8 mouse cellular contexts compared by ENCODE assay signal in genomic region chr11:120633520-120634343, GRCm38 (mm10). TPM values are rescaled to one million over a fixed set of nuclear protein-coding genes. Genes with fewer than 3 reads are reported as not detected.
DNase-seq lines count a peak whose midpoint lies in the region; ATAC-seq and TF ChIP-seq lines count a peak whose summit lies in the region.

Mafg (minus strand) TSS chr11:120633600.

- H3K9me3 ChIP-seq in heart, embryonic 11.5 days (replicated peaks; ENCODE audit: control insufficient read depth, low read length), result no peaks in the 10 kb centered on the region
- no peaks in the 10 kb centered on the region for H3K9me3 ChIP-seq in kidney, embryonic 16.5 days (ENCODE audit: low read length)

- H3K4me1 ChIP-seq in heart, embryonic 11.5 days (ENCODE audit: control insufficient read depth, insufficient read depth, low read length), result peaks cover 36% of the 10 kb centered on the region
- peaks cover 39% of the 10 kb centered on the region for H3K4me1 ChIP-seq in kidney, embryonic 16.5 days (ENCODE audit: insufficient read depth, low read length)
- peaks cover 22% of the 10 kb centered on the region for H3K4me1 ChIP-seq in liver, adult 2 months (ENCODE audit: control insufficient read depth, insufficient read depth, low read length)

- no peaks in the 10 kb centered on the region for H3K27me3 ChIP-seq in heart, embryonic 11.5 days (ENCODE audit: control insufficient read depth, insufficient read depth, low read length)
- no peaks in the 10 kb centered on the region for H3K27me3 ChIP-seq in kidney, embryonic 16.5 days (ENCODE audit: insufficient read depth, low read length)
- H3K27me3 ChIP-seq in liver, adult 2 months (ENCODE audit: control insufficient read depth, insufficient read depth, low read length), result no peaks in the 10 kb centered on the region
- no peaks in the 10 kb centered on the region for H3K27me3 ChIP-seq in myocyte (ENCODE audit: control insufficient read depth, insufficient read depth, insufficient read length)
- no peaks in the 10 kb centered on the region for H3K27me3 ChIP-seq in splenic B cell, adult 2 months (ENCODE audit: control insufficient read depth, insufficient read depth, low read length, poor library complexity, severe bottlenecking)

- peaks cover 6% of the 10 kb centered on the region; the same call in 1 of the 2 replicates for H3K79me2 ChIP-seq in liver, adult 2 months (ENCODE audit: control insufficient read depth, insufficient read depth, low read length)
- H3K79me2 ChIP-seq in myocyte (ENCODE audit: control insufficient read depth, insufficient read depth), result peaks cover 41% of the 10 kb centered on the region

- peak within 1 kb of the TSS; percentile 91 for H3K4me2 ChIP-seq in heart, embryonic 11.5 days
- peak within 1 kb of the TSS; percentile 84 for H3K4me2 ChIP-seq in kidney, embryonic 16.5 days (replicated peaks; ENCODE audit: low read depth, low read length)
- H3K4me2 ChIP-seq in myocyte (ENCODE audit: low read depth), result peak within 1 kb of the TSS; percentile 94

- peak within 1 kb of the TSS; percentile 92 for H3K4me3 ChIP-seq in heart, embryonic 11.5 days (ENCODE audit: low read depth, low read length)
- H3K4me3 ChIP-seq in kidney, embryonic 16.5 days (ENCODE audit: low read length), result peak within 1 kb of the TSS; percentile 90
- peak within 1 kb of the TSS; percentile 84 for H3K4me3 ChIP-seq in liver, adult 2 months (ENCODE audit: insufficient read depth, low read depth, low read length)
- H3K4me3 ChIP-seq in myocyte, result peak within 1 kb of the TSS; percentile 68

- 9% methylated on average over 58 of the region's 58 CpGs for WGBS in heart, embryonic 11.5 days (ENCODE audit: insufficient replicate concordance)
- WGBS in kidney, embryonic 16.5 days, result 10% methylated on average over 57 of the region's 58 CpGs
- WGBS in liver, adult 2 months, result 10% methylated on average over 56 of the region's 58 CpGs

- no peak for TF ChIP-seq CTCF in liver, adult 2 months (IDR thresholded peaks at IDR 0.05; ENCODE audit: low read depth, low read length)

- H3ac ChIP-seq in myocyte (ENCODE audit: control insufficient read depth, insufficient read length), result peak within 1 kb of the TSS; percentile 89

- peak; percentile 60; the same call in 1 of the 2 replicates for TF ChIP-seq POLR2A in liver, adult 2 months (IDR thresholded peaks at IDR 0.05; ENCODE audit: extremely low read depth, insufficient read depth, low read length)
- peak; percentile 52 for TF ChIP-seq POLR2A in myocyte (IDR thresholded peaks at IDR 0.05; ENCODE audit: insufficient read length, low read depth)

- ATAC-seq in erythroblast, adult 5-6 weeks (replicated peaks; ENCODE audit: low FRiP score, poor library complexity, severe bottlenecking), result peak; percentile 42
- peak; percentile 85 for ATAC-seq in heart, embryonic 11.5 days (replicated peaks; ENCODE audit: insufficient number of reproducible peaks, low FRiP score, low TSS enrichment)
- peak; percentile 89 for ATAC-seq in kidney, embryonic 16.5 days (ENCODE audit: low FRiP score, low TSS enrichment)

- peak within 1 kb of the TSS; percentile 90 for H3K9ac ChIP-seq in heart, embryonic 11.5 days (ENCODE audit: low read depth, low read length)
- H3K9ac ChIP-seq in kidney, embryonic 16.5 days (replicated peaks; ENCODE audit: low read length), result peak within 1 kb of the TSS; percentile 94
- H3K9ac ChIP-seq in liver, adult 2 months (ENCODE audit: low read depth, low read length), result peak within 1 kb of the TSS; percentile 98

- H3K27ac ChIP-seq in heart, embryonic 11.5 days (ENCODE audit: low read depth, low read length), result peak within 1 kb of the TSS; percentile 94
- H3K27ac ChIP-seq in kidney, embryonic 16.5 days (ENCODE audit: low read length), result peak within 1 kb of the TSS; percentile 91
- peak within 1 kb of the TSS; percentile 90 for H3K27ac ChIP-seq in liver, adult 2 months (replicated peaks; ENCODE audit: insufficient read depth, low read depth, low read length)

- peaks cover 7% of the 10 kb centered on the region; the same call in 1 of the 2 replicates for H3K36me3 ChIP-seq in heart, embryonic 11.5 days (ENCODE audit: control insufficient read depth, insufficient read depth, low read length)
- H3K36me3 ChIP-seq in kidney, embryonic 16.5 days (ENCODE audit: insufficient read depth, low read length), result peaks cover 8% of the 10 kb centered on the region
- H3K36me3 ChIP-seq in liver, adult 2 months (ENCODE audit: control insufficient read depth, insufficient read depth, low read length), result no peaks in the 10 kb centered on the region
- H3K36me3 ChIP-seq in myocyte (ENCODE audit: control insufficient read depth, insufficient read depth), result no peaks in the 10 kb centered on the region
- H3K36me3 ChIP-seq in splenic B cell, adult 2 months (ENCODE audit: control insufficient read depth, insufficient read depth, low read length, poor library complexity, severe bottlenecking), result no peaks in the 10 kb centered on the region

- peak; percentile 88 to 90 for DNase-seq in B cell, adult 2 months
- DNase-seq in brain, adult 2 months (ENCODE audit: low read depth, low spot score), result peak; percentile 98
- peak; percentile 83 for DNase-seq in liver, adult 2 months (ENCODE audit: extremely low read depth, low read depth, low spot score)
- peak; percentile 95 for DNase-seq in splenic B cell, adult 2 months (ENCODE audit: low read depth, low spot score)

TF ChIP-seq in myocyte, 11 proteins besides CTCF, POLR2A, EP300 and RAD21:
- TF ChIP-seq MAX (IDR thresholded peaks at IDR 0.05; ENCODE audit: low read depth), result no peak
- peak; percentile 84 for TF ChIP-seq POLR2AphosphoS2 (IDR thresholded peaks at IDR 0.05; ENCODE audit: insufficient read length, low read depth)
- no peak for TF ChIP-seq TCF3 (IDR thresholded peaks at IDR 0.05; ENCODE audit: insufficient read length, low read depth)
- TF ChIP-seq USF1 (IDR thresholded peaks at IDR 0.05; ENCODE audit: low read depth), result peak; percentile 90
- TF ChIP-seq SRF (IDR thresholded peaks at IDR 0.05; ENCODE audit: control insufficient read depth, insufficient read length, low read depth), result peak; percentile 25
- TF ChIP-seq CEBPB (IDR thresholded peaks at IDR 0.05; ENCODE audit: insufficient read depth, poor library complexity, severe bottlenecking), result no peak
- TF ChIP-seq MYOD1 (IDR thresholded peaks at IDR 0.05; ENCODE audit: control insufficient read depth in 1 of 3, insufficient read length in 2 of 3, low read depth in 2 of 3), result peak in 1 of 3 experiments; percentile 39
- no peak for TF ChIP-seq TCF12 (IDR thresholded peaks at IDR 0.05; ENCODE audit: insufficient read depth, poor library complexity, severe bottlenecking)
- TF ChIP-seq E2F4 (IDR thresholded peaks at IDR 0.05; ENCODE audit: insufficient read depth), result no peak
- TF ChIP-seq REST (IDR thresholded peaks at IDR 0.05; ENCODE audit: insufficient read depth, insufficient read length), result no peak
- TF ChIP-seq MYOG (IDR thresholded peaks at IDR 0.05; ENCODE audit: control insufficient read depth in 1 of 3, insufficient read depth in 1 of 3, insufficient read length in 2 of 3, low read depth in 2 of 3), result no peak

RNA-seq across cellular contexts. Expression of gene Mafg, which starts in this region (rescaled TPM):
- 65.3 and 78.0 TPM in 2 replicates for total RNA-seq in erythroblast, adult 5-6 weeks (2015; ENCODE audit: low replicate concordance)
- 137 and 154 TPM in 2 replicates for total RNA-seq in erythroblast, adult 5-6 weeks (2017; ENCODE audit: low replicate concordance)
- polyA plus RNA-seq in heart, embryonic 11.5 days (2014; fragmentation: Nextera tagmentation; extraction: Ambion mirVana), result 19.4 and 20.2 TPM in 2 replicates
- 24.3 and 25.4 TPM in 2 replicates for polyA plus RNA-seq in kidney, embryonic 16.5 days (2015; fragmentation: Nextera tagmentation; extraction: Ambion mirVana)
- 41.9 and 44.2 TPM in 2 replicates for total RNA-seq in liver, adult 2 months (2014; rRNA removed)
- 60.5 and 64.2 TPM in 2 replicates for polyA plus RNA-seq in liver, adult 2 months (2012; rRNA removed)
- polyA plus RNA-seq in myocyte (2012; fragmentation: generic; extraction: Trizol), result 43.1 TPM

Comparison
In these comparisons a context has a peak if more than half of its experiments do, and no peak if none do; other contexts are left out.
1. Peak in every context shown above with its lines: DNase-seq, ATAC-seq, H3K4me3 ChIP-seq and H3K27ac ChIP-seq.